Mouse (Mus musculus) heart, postnatal 14 days (tissue): ENCODE results near the gene Baiap2. TPM values are rescaled to one million over a fixed set of nuclear protein-coding genes. Genes with fewer than 3 reads are reported as not detected.

Experiments
- DNase-seq, 2 experiments: peaks; one replicate each; pipeline ENCODE4 v3.0.0; 2021 to 2022
- intact Hi-C: fragments of 180-260 bp; cut with DNase I; formaldehyde crosslinking; loops from one replicate; pipeline ENCODE4 v1.15.1; 2025
- microRNA-seq, 2 experiments: library from miRNA; unstranded; fragments of <30 nt; microRNA quantifications; one replicate each; pipeline ENCODE4 v1.2.0; 2021 to 2022
- total RNA-seq, 2 experiments: library from RNA; stranded (reverse); gene quantifications; 2 replicates each; pipeline ENCODE4 v1.2.3; 2021

Baiap2 gene
- total RNA-seq, 2 experiments from 2014 or later, result 9.2 to 10.3 TPM

- no peak for DNase-seq
- intact Hi-C loops, result no loop called here
These were observed 111.3 kb downstream of the Baiap2 start for GRCm38 (mm10) chr11:120053846-120054245.

GRCm38 (mm10) chr11:120055953-120056732, 113.6 kb downstream of the Baiap2 start:
- DNase-seq, result no peak
- intact Hi-C loops, result no loop called here

Small RNA genes within 50 kb of the gene (microRNA-seq; reads per million reads assigned to microRNA genes)
- gene Mir3065, result 0 reads per million in 2 experiments
- 0 reads per million in 2 experiments for gene Mir338

Other genes starting within 250 kb of the Baiap2 start
- 10 to 100 TPM; 28.2 to 30.3 TPM for gene Chmp6, start 29.3 kb upstream of the Baiap2 start, total RNA-seq
- gene Aatk, start 104.4 kb downstream of the Baiap2 start, total RNA-seq, result 1 to 10 TPM; 3.7 to 9.0 TPM
- gene Cep131, start 144.1 kb downstream of the Baiap2 start, total RNA-seq, result 1 to 10 TPM; 9.1 to 9.6 TPM
- 1 to 10 TPM; 9.6 to 10.0 TPM for gene Tepsin, start 156.0 kb downstream of the Baiap2 start, total RNA-seq
- 10 to 100 TPM; 55.4 to 59.2 TPM for gene Ndufaf8, start 156.2 kb downstream of the Baiap2 start, total RNA-seq
- 10 to 100 TPM; 78.7 to 83.5 TPM for gene Slc38a10, start 208.6 kb downstream of the Baiap2 start, total RNA-seq